Mouse (Mus musculus) midbrain, embryonic 13.5 days (tissue): Measurements from ENCODE around the gene Gna14. TPM values are rescaled to one million over a fixed set of nuclear protein-coding genes. Genes with fewer than 3 reads are reported as not detected.
A peak's percentile ranks its signal among the peaks of the same experiment; 100 is the strongest.

Experiments used
- ATAC-seq: fragments of 200-750 bp; cut with Nextera tagmentation; 2 replicates; pipeline ENCODE4 v1.8.0; 2017; ENCODE audit warnings: mild to moderate bottlenecking, moderate TSS enrichment, moderate library complexity
- H3K27ac ChIP-seq: fragments of 300-500 bp; sonication (generic); 2 replicates; pipeline ENCODE4 v1.5.1; 2015; ENCODE audit warnings: inconsistent platforms, mild to moderate bottlenecking, moderate library complexity
- H3K27me3 ChIP-seq: fragments of 300-500 bp; sonication (generic); 2 replicates; pipeline ENCODE4 v1.6.1; 2015; ENCODE audit warnings: mild to moderate bottlenecking, inconsistent platforms
- H3K36me3 ChIP-seq: fragments of 300-500 bp; sonication (generic); 2 replicates; pipeline ENCODE4 v1.6.1; 2015; ENCODE audit warnings: mild to moderate bottlenecking, inconsistent platforms
- H3K4me1 ChIP-seq: fragments of 300-500 bp; sonication (generic); replicated peaks from 2 replicates; pipeline ENCODE4 v1.6.1; 2015; ENCODE audit warnings: inconsistent platforms
- H3K4me2 ChIP-seq: fragments of 300-500 bp; sonication (generic); replicated peaks from 2 replicates; pipeline ENCODE4 v1.6.1; 2015; ENCODE audit warnings: moderate library complexity, mild to moderate bottlenecking, inconsistent platforms
- H3K4me3 ChIP-seq: fragments of 300-500 bp; sonication (generic); replicated peaks from 2 replicates; pipeline ENCODE4 v1.5.1; 2015; ENCODE audit warnings: mild to moderate bottlenecking, inconsistent platforms
- H3K9ac ChIP-seq: fragments of 300-500 bp; sonication (generic); replicated peaks from 2 replicates; pipeline ENCODE4 v1.6.1; 2015; ENCODE audit warnings: mild to moderate bottlenecking, inconsistent platforms
- H3K9me3 ChIP-seq: fragments of 300-500 bp; sonication (generic); 2 replicates; pipeline ENCODE4 v1.6.1; 2016; ENCODE audit warnings: mild to moderate bottlenecking, inconsistent platforms
- WGBS: fragments of 180-500 bp; shearing (Covaris S2); methylation state at CpG from one replicate; pipeline ENCODE4 v1.1.7; 2015; 5-methylcytosine and 5-hydroxymethylcytosine counted together
- polyA plus RNA-seq: library from polyadenylated mRNA; unstranded; fragments of >200 nt; fragmentation: Nextera tagmentation; extraction: Ambion mirVana; gene quantifications from 2 replicates; pipeline ENCODE4 v1.2.1, GENCODE M21; 2015

The Gna14 gene
- polyA plus RNA-seq, result 0.28 and 0.51 TPM in 2 replicates

GRCm38 (mm10) chr19:16435531-16436231 is at the start of gene Gna14:
Gene Gna14, plus strand, starts transcription at chr19:16435762.
- Histone ChIP-seq H3K9ac (peak within 1 kb of the TSS; percentile 41; the same call in 1 of the 2 replicates), H3K4me1 (peaks cover 25% of the 10 kb centered on the region), H3K36me3 (no peaks in the 10 kb centered on the region), H3K4me3 (peak within 1 kb of the TSS; percentile 44), H3K9me3 (no peaks in the 10 kb centered on the region), H3K27ac (no peak within 1 kb of the TSS), H3K27me3 (peaks cover 49% of the 10 kb centered on the region), H3K4me2 (peak within 1 kb of the TSS; percentile 70)
- ATAC-seq, result peak; percentile 66
- under 1% methylated on average over 27 of the region's 27 CpGs for WGBS

DNA sequence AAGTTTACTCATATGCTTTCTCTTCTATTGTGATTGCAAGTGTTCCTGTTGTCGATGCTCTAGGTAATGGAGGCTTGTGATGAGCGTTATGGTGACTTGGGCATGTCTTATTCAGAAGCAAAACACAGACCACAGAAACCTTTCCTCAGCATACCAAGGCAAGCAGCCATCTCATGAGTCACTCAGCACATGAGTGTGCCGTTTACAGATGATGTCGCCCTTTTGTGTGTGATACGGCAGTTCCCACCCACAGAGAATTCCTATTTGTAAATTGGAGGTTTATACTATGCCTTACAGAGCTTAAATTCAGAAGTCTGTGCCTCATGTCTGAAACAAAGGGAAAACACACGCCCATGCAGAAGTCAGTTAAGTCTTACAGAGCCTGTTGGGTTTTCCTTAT is 49.0 kb upstream of the Gna14 start:
- Histone ChIP-seq H3K4me1 (peaks cover 23% of the 10 kb centered on the region), H3K9ac (no peak overlapping the region), H3K27ac (no peak overlapping the region), H3K4me2 (no peak overlapping the region), H3K36me3 (peaks cover 23% of the 10 kb centered on the region), H3K27me3 (no peaks in the 10 kb centered on the region), H3K4me3 (no peak overlapping the region), H3K9me3 (no peaks in the 10 kb centered on the region)
- ATAC-seq, result no peak
- WGBS, result 77% methylated on average over 6 of the region's 6 CpGs

DNA sequence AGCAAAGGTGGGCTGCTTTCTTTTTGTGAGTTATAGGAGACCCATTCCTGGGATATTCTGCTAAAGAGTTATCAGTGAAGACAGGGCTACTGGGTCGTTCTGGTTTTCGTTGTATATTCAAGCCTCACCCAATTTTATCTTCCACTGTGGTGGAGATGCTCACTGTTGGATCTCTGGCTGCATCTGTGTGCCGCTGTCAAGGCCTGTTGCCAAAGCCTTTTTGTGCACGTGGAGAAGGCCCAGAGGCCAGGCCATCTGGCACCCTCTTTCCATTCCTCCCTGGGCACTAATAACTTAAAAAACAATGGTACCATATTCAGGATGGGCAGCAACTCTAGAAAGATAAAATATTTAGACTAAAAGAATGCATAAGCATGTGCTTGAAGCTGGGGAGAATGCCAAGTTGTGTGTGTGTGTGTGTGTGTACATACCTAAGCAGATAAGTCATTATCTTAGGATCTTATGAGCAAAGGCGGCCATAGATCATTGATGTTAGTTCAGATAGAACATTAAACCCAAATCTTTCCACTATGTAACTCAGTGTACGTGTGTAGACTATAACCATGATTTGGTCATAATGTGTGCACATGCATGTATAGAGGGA is 45.3 kb upstream of the Gna14 start:
- H3K27me3 ChIP-seq, result no peaks in the 10 kb centered on the region
- H3K4me2 ChIP-seq, result no peak overlapping the region
- H3K4me1 ChIP-seq, result peaks cover 10% of the 10 kb centered on the region
- no peak for ATAC-seq
- no peak overlapping the region for H3K4me3 ChIP-seq
- H3K9me3 ChIP-seq, result no peaks in the 10 kb centered on the region
- no peak overlapping the region for H3K9ac ChIP-seq
- 85% methylated on average over 6 of the region's 6 CpGs for WGBS
- H3K27ac ChIP-seq, result no peak overlapping the region
- peaks cover 5% of the 10 kb centered on the region; the same call in 1 of the 2 replicates for H3K36me3 ChIP-seq

- H3K27me3 ChIP-seq, result no peaks in the 10 kb centered on the region
- H3K4me3 ChIP-seq, result no peak overlapping the region
- H3K9me3 ChIP-seq, result no peaks in the 10 kb centered on the region
- 0 out of 2 replicates have a peak, but pooled peaks cover under 1% of the 10 kb centered on the region for H3K4me1 ChIP-seq
- ATAC-seq, result no peak
- no peak overlapping the region for H3K9ac ChIP-seq
- 93% methylated on average over 5 of the region's 5 CpGs for WGBS
- H3K4me2 ChIP-seq, result no peak overlapping the region
- H3K36me3 ChIP-seq, result no peaks in the 10 kb centered on the region
- no peak overlapping the region for H3K27ac ChIP-seq
Measured at GRCm38 (mm10) chr19:16394381-16394780, 41.2 kb upstream of the Gna14 start.

DNA sequence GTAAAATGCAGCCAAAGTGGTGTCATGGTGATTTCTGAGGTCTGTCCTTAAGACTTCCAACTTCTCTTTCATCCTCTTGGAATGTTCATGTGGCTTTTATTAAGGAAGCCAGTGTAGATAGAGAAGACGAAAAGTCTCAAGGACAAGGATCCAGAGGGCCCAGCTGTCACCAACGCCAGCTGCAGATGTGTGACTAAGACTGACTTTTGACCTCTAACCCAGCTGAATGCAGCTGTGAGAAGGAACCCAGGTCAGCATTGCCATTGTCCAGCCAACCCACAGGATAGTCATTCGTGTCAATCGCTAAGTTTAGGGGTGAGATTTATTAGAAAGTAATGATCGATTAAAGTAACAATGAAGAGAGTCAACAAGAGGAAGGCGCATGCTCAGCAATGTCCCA is 32.5 kb upstream of the Gna14 start:
- Histone ChIP-seq H3K27me3 (no peaks in the 10 kb centered on the region), H3K9me3 (no peaks in the 10 kb centered on the region), H3K4me2 (no peak overlapping the region), H3K4me1 (no peaks in the 10 kb centered on the region), H3K27ac (no peak overlapping the region), H3K9ac (no peak overlapping the region), H3K36me3 (no peaks in the 10 kb centered on the region), H3K4me3 (no peak overlapping the region)
- no peak for ATAC-seq
- WGBS, result 87% methylated on average over 6 of the region's 6 CpGs

- Histone ChIP-seq H3K9ac (no peak overlapping the region), H3K4me2 (no peak overlapping the region), H3K27me3 (no peaks in the 10 kb centered on the region), H3K9me3 (no peaks in the 10 kb centered on the region), H3K4me1 (no peaks in the 10 kb centered on the region), H3K27ac (no peak overlapping the region), H3K4me3 (no peak overlapping the region), H3K36me3 (no peaks in the 10 kb centered on the region)
- 88% methylated on average over 1 of the region's 1 CpGs for WGBS
- no peak for ATAC-seq
Measured at GRCm38 (mm10) chr19:16407727-16408126, 27.8 kb upstream of the Gna14 start.

GRCm38 (mm10) chr19:16411302-16411701 is 24.3 kb upstream of the Gna14 start:
- no peak overlapping the region for H3K9ac ChIP-seq
- no peaks in the 10 kb centered on the region for H3K4me1 ChIP-seq
- no peak overlapping the region for H3K4me3 ChIP-seq
- no peak overlapping the region for H3K27ac ChIP-seq
- no peaks in the 10 kb centered on the region for H3K27me3 ChIP-seq
- no peaks in the 10 kb centered on the region for H3K9me3 ChIP-seq
- H3K36me3 ChIP-seq, result no peaks in the 10 kb centered on the region
- no peak for ATAC-seq
- no peak overlapping the region for H3K4me2 ChIP-seq

GRCm38 (mm10) chr19:16418086-16418663 is 17.4 kb upstream of the Gna14 start:
- H3K27me3 ChIP-seq, result no peaks in the 10 kb centered on the region
- no peak overlapping the region for H3K9ac ChIP-seq
- H3K4me1 ChIP-seq, result no peaks in the 10 kb centered on the region
- no peaks in the 10 kb centered on the region for H3K36me3 ChIP-seq
- no peak overlapping the region for H3K4me2 ChIP-seq
- H3K9me3 ChIP-seq, result no peaks in the 10 kb centered on the region
- 92% methylated on average over 5 of the region's 5 CpGs for WGBS
- H3K27ac ChIP-seq, result no peak overlapping the region
- H3K4me3 ChIP-seq, result no peak overlapping the region
- no peak for ATAC-seq

DNA sequence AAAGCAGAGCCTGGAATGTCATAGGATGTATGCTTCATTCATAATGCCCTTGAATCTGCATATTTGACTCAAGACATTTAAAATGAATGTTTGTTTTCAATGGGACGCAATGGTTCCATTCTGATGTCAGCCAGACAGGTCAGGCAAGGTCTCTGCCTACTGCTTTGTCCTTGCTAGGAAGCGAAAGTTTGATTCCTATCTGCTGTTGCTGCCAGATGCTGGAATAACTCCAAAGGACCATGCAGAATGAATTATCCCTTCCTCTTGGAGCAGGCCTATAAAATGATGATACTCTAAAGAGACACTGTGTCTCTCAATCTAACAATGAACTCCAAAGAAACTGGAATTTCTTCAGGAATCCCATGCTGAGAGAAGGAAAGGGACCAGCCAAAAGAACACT is 10.0 kb upstream of the Gna14 start:
- H3K9me3 ChIP-seq, result peaks cover 15% of the 10 kb centered on the region
- 88% methylated on average over 2 of the region's 2 CpGs for WGBS
- no peak overlapping the region for H3K9ac ChIP-seq
- H3K27me3 ChIP-seq, result no peaks in the 10 kb centered on the region
- H3K4me3 ChIP-seq, result no peak overlapping the region
- no peaks in the 10 kb centered on the region for H3K36me3 ChIP-seq
- H3K4me2 ChIP-seq, result no peak overlapping the region
- no peak for ATAC-seq
- H3K4me1 ChIP-seq, result no peaks in the 10 kb centered on the region
- H3K27ac ChIP-seq, result no peak overlapping the region

DNA sequence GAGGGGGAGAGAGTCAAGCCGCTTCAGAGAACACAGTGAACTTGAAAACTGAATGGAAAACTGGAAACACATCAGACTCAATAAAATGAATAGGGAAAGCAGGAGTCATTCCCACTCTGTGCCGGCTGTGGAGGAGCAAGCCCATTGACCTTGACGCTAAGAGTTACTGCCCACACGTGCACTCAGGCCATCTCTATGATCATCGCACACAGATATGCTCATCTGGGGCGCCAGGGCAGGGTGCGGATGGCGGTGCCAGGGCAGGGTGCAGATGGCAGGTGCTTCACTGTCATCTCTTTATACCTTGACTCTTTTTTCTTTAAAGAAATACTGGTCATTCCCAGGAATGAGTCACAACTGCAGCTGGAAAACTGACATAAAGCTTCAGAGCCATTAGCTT is 4.2 kb upstream of the Gna14 start:
- Histone ChIP-seq H3K36me3 (no peaks in the 10 kb centered on the region), H3K9ac (no peak overlapping the region; the same call in 1 of the 2 replicates), H3K4me1 (peaks cover 21% of the 10 kb centered on the region), H3K27me3 (peaks cover 18% of the 10 kb centered on the region), H3K27ac (no peak overlapping the region), H3K9me3 (peaks cover 15% of the 10 kb centered on the region), H3K4me3 (no peak overlapping the region), H3K4me2 (no peak overlapping the region)
- WGBS, result 75% methylated on average over 8 of the region's 8 CpGs
- no peak for ATAC-seq

DNA sequence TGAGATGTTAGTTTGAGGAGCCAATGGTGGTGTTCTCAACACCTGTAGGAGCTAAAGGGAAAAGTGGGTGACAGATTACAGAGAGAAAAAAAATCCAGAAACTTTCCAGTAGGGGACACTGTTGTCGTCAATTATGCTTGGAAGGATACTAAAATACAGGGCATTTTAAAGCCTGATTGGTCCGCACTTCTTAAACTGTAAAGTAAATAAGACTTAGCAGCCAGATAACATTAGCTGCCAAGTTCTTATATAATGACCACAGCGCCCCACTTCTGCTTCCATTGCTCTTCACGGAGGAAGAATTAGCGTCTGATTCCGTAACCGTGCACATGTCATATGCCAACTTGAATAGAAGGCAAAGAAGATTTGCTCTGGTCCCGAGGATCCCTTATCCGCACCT is 683 bp upstream of the Gna14 start:
- Histone ChIP-seq H3K4me2 (peak overlapping the region; percentile 70), H3K9me3 (no peaks in the 10 kb centered on the region), H3K9ac (no peak overlapping the region), H3K27ac (no peak overlapping the region), H3K36me3 (no peaks in the 10 kb centered on the region), H3K4me1 (peaks cover 25% of the 10 kb centered on the region), H3K4me3 (no peak overlapping the region; the same call in 1 of the 2 replicates), H3K27me3 (peaks cover 49% of the 10 kb centered on the region)
- WGBS, result 25% methylated on average over 9 of the region's 9 CpGs
- no peak for ATAC-seq

DNA sequence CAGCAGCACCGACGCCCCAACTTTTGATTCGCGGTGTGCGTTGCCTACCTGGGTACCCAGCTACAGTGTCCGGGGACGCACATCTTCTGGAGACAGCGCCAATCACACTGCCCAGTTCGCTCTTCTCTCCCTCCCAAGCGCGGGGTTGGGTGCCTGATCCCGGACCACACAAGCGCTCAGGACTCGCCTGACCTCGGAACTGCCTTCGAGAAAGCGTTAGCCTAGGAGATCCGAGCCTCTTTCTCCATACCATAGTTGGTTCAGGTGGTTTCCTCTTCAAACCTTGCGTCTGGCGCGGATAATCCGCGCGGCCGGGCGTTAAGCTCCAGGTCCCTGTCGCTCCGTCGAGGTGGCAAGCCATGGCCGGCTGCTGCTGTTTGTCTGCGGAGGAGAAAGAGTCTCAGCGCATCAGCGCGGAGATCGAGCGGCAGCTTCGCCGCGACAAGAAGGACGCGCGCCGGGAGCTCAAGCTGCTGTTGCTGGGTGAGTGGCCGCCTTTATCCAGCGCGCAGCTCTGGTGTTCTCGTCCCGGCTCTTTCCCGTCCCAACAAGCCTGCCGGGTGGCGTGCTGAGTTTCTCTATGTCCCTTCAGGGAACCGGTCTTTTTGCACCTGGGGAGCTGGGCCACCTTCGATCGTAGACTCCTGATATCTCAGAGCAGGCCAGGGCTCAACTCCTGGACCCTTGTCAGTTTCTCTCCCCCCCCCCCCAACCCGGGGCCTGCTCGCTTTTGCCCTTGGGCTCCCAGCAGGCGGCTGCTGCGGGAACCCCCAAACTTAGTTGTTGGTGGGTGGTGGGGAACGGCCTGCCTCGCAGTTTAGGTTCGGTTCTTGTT is 990 bp downstream of the Gna14 start:
- Histone ChIP-seq H3K27me3 (peaks cover 49% of the 10 kb centered on the region), H3K4me1 (peaks cover 19% of the 10 kb centered on the region), H3K9ac (peak overlapping the region; percentile 41; the same call in 1 of the 2 replicates), H3K4me2 (peak overlapping the region; percentile 70), H3K4me3 (peak overlapping the region; percentile 44), H3K9me3 (no peaks in the 10 kb centered on the region), H3K27ac (no peak overlapping the region), H3K36me3 (no peaks in the 10 kb centered on the region)
- WGBS, result 2% methylated on average over 61 of the region's 61 CpGs
- peak; percentile 55 for ATAC-seq
